Mouse (Mus musculus) liver, embryonic 16.5 days (tissue): ENCODE measurements around the gene Kcnk6. TPM values are rescaled to one million over a fixed set of nuclear protein-coding genes. Genes with fewer than 3 reads are reported as not detected.

Experiments
- polyA plus RNA-seq: library from polyadenylated mRNA; unstranded; fragments of >200 nt; fragmentation: Nextera tagmentation; extraction: Ambion mirVana; gene quantifications from 2 replicates; pipeline ENCODE4 v1.2.1, GENCODE M21; 2015

Kcnk6 gene
- polyA plus RNA-seq, 1 experiment from 2014 or later, result 1.4 TPM

Other genes starting within 250 kb of the Kcnk6 start
- gene Ryr1, start 107.3 kb downstream of the Kcnk6 start, polyA plus RNA-seq, result 0.22 and 0.58 TPM in 2 replicates
- 1.2 and 1.4 TPM in 2 replicates for gene Rasgrp4, start 97.7 kb downstream of the Kcnk6 start, polyA plus RNA-seq
- 3.8 and 4.9 TPM in 2 replicates for gene Fam98c, start 76.3 kb downstream of the Kcnk6 start, polyA plus RNA-seq
- gene Ggn, start 62.3 kb downstream of the Kcnk6 start, polyA plus RNA-seq, result 0.09 TPM in 1 of 2 replicates, not detected in the other
- gene Spred3, start 62.1 kb downstream of the Kcnk6 start, polyA plus RNA-seq, result 0.19 and 0.25 TPM in 2 replicates
- 106 and 111 TPM in 2 replicates for gene Psmd8, start 51.8 kb downstream of the Kcnk6 start, polyA plus RNA-seq
- 0.15 and 0.35 TPM in 2 replicates for gene Catsperg1, start 18.5 kb downstream of the Kcnk6 start, polyA plus RNA-seq
- gene Yif1b, start 5.8 kb upstream of the Kcnk6 start, polyA plus RNA-seq, result 40.3 and 43.0 TPM in 2 replicates
- 5.3 and 5.8 TPM in 2 replicates for gene 2200002D01Rik, start 16.0 kb upstream of the Kcnk6 start, polyA plus RNA-seq
- gene Spint2, start 49.4 kb upstream of the Kcnk6 start, polyA plus RNA-seq, result 30.9 and 38.6 TPM in 2 replicates
- gene Ppp1r14a, start 56.8 kb upstream of the Kcnk6 start, polyA plus RNA-seq, result 2.5 and 2.7 TPM in 2 replicates
- gene Dpf1, start 71.4 kb upstream of the Kcnk6 start, polyA plus RNA-seq, result 1.2 and 1.5 TPM in 2 replicates